Mouse (Mus musculus): ENCODE measurements at regions not wholly inside any gene's neighbourhood (a gene's known extent, or its start where the extent isn't known, plus 50 kb on each side); places are given as distances from the start of the nearest gene placed in this dataset.
"Not testable (repeated sequence)": the region's sequence is repeated elsewhere in the genome, so short reads cannot be mapped to it uniquely, and the experiment has no call there.

DNA sequence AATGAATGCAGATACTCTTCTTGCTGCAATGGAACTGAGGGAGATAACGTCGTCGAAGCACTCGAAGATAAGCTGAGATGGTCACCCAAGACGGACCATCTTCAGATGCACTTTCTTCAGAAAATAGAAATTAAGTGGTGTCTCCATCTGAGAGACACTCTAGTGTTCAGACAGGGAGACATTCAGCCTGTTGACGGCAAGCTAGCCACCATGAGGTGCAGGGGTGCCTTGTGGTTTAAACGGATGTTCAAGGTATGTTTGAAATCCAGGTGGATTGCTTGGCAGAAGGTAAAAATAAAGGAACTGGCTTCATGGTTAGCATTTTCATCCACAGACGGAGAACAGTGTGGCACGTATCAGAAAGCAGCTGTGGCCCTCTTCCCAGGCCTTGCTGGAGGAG lies 224.0 kb downstream of the Dact1 start:
- DNase-seq, result no peak

DNA sequence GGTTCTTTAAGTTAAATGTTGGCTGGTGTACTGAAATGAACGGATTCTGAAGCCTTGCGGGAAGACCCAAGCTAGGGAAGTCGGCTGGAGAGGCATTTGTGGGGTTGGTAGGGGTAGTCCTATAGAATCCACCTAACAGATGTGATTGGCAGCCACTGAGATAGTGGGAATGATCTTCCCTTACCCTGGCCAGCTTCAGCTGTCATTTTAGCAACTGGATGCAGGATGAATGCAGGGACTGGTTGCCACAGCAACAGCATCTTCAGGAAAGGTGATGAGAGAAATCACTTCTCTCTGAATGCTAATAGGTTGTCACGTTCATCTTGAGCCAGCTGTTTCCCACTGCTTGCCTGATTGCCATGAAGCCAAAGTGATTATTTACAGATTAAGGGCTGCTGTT lies 224.5 kb downstream of the Dact1 start:
- DNase-seq, result no peak

DNA sequence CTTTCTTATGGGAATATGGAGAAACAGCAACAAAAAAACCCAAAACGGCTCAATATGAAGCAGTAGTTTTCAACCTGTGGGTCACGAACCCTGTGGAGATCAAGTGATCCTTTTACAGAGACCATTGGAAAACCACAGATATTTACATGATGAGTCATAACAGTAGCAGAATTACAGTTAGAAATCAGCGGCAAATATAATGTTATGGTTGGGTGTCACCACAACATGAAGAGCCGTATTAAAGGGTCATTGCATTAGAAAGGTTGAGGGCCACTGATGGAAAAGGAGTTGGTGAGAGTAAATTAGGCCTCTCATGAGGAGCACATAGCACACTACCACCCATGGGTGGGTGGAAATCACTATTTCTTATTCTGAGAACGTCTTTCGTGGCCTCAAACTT lies 225.6 kb downstream of the Dact1 start:
- DNase-seq, result no peak

DNA sequence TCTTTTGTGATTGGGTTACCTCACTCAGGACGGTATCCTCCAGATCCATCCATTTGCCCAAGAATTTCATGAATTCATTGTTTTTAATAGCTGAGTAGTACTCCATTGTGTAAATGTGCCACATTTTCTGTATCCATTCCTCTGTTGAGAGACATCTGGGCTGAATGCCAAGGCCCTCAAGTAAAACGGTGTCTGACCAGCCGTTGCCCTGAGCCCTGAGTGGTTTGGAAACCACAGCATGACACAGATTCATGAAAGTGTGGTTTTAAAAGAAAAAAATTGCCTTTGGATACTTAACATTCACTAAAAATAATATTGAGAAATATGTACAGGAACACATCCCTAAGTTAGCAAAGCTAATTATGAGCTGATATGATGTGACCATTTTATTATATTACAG lies 226.1 kb downstream of the Dact1 start:
- DNase-seq, result not testable (repeated sequence)

DNA sequence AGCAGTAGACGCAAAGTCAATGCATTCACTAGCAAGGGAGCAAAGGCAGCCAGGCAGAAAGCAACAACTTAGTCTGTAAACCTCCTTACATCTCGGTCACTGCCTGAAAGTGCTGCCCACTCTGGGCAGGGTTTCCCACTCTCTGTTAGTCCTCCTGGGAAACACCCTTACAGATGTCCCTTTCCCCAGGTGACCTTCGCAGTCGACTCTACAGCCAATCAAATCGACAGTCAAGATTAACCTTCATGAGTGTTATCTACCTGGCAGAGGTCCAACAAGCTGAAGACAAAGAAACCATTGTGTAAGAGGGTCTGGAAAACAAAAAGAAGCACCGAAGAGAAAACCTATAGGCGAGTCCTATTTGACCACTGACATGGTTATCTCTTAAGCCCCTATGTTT lies 229.0 kb downstream of the Dact1 start:
- no peak for DNase-seq

DNA sequence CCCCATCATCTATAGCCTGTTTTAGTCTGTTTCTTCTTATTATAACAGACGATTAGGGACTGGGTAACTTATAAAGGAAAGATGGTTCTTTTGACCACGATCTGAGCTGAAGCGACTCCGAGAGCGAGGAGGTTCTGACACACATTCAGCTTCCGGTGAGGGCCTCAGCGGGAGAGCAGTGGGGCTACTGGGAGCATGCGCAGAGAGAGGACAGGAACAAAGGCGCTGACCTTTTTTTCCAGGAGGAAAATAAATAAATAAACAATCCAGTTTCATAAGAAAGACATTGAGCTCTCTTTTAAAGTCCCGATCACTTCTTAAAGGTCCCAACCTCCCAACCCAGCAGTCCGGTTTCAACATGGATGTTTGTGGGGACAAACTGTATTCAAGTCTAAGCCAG lies 230.6 kb downstream of the Dact1 start:
- no peak for DNase-seq

DNA sequence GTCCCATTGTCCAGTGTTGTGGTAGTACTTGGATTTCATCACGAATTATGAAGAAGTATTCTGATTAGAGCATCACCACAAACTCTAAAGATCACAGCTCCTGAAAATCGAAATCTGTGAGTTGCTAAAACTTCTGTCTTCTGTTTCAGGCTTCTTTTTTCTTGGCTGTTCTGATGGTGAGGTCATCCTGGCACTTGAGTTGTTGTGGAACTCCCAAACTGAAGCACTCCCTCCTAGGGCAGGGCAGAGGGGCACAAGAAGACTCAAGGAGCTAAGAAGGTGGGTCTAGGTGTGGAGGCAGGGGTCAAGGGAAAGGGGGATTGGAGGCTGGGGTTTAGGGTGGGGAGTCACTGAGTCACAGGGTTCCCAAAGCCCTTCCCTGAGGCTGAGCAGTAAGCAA lies 232.3 kb downstream of the Dact1 start:
- DNase-seq, result no peak

DNA sequence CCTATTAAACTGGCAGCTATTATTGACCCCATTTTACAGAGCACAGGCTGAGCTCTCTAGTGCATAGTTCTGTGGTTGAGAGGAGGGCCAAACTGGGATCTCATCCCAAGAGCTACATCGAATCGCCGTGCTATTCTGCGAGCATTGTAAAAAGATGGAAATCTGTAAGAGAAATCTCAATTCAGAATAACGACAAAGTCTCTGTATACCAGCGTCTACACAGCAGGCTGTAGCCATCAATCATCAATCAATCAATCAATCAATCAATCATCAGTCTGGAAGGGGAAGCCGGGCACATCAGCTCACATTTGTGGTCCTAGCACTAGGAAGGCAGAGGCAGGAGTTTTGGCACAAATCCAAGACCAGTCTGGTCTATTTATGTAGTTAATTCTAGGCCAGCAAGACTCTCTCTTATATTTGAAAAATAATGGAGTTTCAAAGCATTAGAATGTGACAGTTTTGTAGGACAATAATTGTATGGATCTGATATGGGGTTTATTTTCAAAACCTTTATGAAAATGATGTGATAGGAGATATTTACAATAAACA lies 234.0 kb downstream of the Dact1 start:
- no peak for DNase-seq

DNA sequence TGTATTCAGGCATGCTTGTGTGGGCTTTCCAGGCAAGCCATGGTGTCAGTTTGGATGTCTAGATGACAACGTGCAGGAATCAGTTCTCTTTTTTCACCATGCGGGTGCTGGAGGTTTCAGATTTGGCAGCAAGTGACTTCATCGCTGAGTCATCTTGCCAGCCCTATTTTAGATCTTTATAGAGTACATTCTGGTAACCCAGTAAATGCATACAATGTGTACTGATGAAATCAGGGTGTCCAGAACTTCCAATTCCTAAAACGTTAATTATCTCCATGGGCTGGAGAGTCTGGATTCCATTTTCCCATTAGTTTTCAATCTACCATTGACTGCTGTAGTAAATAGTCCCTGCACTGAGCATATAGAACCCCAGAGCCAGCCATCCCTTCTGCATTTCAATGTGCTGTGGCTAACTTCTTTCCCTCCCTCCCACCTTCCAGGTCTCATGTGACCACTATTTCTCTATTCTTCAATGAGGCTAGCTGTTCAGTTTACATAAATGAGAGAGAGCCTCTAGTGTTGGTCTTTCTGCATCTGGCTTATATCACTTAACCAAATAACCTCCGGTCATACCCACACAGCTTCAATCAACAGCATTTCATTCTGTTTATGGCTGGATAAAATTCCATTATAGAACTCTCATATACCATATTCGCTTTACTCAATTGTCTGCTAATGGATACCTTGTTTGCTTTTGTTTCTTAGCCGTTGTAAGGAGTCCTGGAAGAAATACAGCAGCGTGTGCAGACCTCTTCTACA lies 234.9 kb downstream of the Dact1 start:
- no peak for DNase-seq

DNA sequence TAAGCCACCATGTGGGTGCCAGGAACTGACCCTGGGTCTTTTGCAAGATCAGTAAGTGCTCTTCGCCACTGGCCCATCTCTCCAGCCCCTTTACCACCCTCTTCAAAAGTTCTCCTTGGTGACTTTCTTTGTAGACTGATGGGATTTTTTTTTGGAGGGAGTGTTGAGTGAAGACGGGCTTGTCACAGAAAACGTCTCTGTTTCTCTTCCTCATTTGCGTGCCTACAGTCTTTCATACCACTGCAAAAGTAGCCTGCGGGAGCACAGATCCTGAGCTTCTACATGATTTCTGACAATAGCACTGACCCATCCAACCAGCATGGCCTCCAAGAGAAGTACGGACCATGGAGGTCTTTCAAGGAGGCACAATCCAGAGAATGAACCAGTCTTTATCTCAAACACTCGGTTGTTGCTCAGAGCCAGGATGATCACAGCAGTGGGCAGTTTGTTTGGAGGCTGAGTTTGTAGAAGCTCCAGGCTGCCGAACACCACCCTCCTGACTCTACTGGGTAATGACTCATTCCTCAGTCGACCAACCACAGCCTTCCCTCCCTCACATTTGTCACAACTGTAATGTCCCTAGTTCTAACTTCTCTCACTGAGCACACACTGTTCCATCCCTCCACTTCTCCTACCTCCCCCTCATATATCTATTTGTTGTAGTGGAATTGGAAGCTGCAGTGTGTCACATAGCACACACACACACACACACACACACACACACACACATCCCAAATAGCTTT lies 237.0 kb downstream of the Dact1 start:
- no peak for DNase-seq

DNA sequence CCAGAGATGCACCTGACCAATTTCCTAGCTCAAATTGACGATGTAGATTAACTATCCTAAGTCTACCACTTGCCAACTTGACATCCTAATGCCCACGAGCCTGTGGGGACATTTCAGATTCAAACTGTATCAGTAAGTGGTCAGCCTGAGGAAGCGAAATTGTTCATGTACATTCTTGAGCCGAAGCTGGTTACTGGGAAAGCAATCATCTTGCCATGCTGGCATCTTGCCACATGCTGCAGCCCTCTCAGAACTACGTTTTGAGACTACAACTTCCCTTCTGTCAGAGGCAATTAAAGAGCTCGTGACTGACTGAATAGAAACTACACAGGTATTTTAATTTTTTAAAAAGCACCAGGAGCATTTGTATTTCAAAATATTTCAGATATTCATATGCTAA lies 239.7 kb downstream of the Dact1 start:
- no peak for DNase-seq

DNA sequence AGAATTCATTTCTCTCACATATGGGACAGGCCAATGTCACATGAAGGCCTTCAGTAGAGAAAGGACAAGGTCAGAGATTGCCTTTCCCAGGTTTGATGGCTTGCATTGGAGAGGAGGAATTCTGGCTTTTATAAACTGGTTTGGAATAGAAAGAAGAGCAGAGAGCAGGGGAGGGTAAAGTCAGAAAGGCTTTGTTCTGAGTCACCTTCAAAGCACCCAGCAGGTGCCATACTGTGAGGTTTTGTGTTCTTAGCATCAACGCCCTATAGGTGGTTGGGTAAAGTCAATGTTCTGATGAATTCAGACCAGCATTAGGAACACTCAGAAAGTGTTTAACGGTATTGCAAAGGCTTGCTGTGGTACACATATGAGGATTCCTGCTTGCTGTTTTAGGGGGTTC lies 244.5 kb downstream of the Dact1 start:
- DNase-seq, result no peak

DNA sequence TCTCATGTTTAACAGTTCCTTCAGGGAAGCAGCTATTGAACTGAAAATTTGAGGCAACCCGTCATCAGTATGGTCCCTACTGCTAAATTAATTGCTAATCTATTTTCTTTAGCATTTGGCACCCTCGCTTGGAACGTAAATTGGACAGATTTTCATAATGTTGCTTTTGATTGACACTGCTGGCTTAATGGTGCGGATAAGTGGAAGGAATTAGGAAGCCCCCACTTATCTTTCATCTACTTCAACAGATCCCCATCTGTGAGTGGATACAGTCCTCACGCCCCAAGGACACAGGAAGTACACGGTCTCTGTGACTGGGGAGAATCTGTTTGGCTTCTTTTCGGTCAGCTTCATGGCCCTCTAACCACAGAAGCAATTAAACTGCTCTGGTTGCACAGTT lies 251.6 kb downstream of the Dact1 start:
- DNase-seq, result no peak

DNA sequence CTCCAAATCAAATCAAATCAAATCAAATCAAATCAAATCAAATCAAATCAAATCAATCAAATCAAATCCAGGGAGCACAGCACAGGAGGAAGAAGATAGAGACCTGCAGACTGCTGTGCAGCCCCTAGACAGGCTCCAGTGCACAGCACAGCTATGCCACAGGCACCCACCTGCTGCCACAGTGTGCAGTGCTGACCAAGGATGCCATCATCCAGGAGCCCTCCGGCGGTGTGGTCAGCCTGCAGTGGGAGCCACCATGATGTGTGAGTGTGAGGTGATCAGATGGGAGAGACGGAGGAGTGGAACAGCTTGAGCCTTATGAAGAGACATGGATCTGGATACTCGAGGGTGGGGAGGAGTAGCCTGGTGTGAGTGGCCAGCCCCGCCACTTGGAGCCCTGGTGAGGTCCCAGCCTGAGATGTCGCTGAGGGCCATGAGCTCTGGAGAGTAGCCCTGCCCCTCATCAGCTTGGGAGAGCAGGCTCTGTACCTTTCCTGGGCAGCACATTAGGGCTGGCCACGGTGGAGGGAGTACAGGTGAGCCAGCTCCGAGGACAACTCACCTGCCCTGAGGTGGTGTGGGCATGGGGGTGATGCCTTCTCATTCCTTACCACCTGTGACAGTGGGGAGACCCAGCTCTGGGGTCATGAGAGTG lies 252.4 kb downstream of the Dact1 start:
- DNase-seq, result no peak

DNA sequence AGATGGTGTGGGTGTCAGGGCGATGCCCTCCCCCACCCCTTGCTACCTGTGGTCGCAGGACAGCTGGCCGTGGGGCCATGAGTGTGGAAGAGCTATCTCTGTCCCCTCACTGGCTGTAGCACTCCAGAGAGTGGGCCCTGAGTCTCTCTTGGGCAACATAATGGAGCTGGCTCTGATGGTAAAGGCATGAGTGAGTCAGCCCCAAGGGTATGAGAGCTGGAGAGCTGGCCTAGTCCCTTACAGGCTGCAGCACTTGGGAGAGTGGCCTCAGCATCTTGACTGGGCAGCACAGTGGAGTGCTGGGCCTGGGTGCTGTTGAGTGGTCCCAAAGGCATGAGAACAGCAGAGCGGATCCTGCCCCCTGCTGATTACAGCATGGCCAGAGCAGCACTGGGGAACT lies 253.5 kb downstream of the Dact1 start:
- no peak for DNase-seq

DNA sequence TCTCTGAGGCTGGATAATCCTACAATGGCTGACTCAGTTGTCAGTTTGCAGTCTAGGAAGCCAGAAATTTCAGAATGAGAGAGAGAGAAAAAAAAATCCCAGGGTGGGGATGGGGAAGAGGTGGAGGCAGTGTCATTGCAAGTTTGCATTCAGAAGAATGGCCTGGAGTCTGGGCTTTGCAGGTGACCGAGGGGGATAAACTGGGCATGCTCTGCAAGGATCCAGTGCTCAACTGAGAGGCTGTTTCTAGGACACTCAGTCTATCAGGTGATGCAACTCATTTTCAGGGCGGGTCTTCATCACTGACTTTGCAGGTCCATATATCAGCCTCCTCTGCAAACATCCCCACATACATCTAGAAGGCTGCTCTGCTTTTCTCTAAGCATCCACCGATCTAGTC lies 256.7 kb downstream of the Dact1 start:
- no peak for DNase-seq

DNA sequence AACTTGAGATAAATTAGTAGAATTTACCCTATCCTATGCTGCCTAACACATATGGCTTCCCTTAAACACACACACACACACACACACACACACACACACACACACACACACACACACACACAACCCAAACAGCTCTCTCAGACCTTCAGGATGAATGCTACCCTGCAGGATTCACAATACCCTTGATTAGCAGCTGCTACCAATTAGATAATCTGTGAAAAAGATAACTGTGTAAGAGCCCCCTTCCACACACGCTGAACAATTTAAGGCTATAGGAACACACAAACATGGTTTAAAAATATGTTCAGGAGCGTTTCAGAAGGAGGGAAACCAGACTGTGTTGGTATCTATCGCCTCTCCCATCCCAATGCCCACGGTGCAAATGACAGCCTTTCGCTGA lies 258.6 kb downstream of the Dact1 start:
- no peak for DNase-seq

DNA sequence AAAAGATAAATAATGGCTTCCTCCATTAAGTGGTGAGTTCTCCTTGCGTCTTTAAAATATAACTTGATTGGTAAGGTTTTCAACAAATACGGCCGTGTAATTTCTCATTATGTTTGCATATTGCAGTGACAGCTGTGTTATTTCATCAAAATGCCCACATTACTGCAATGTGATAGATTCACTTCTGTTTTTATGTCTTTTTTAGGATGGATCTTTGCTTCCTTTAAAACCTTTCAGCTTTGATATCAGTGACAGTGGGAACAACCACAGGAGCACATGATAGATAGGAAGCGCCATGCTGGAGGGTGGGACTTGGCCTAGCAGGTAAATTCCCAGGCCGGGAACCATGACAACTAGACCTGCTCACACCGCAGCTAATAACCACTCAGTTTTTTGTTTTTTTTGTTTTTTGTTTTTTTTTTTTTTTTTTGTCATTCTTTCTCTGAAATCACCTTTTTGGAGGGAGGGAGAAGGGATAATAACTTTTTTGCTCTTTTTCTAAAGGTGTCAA lies 259.3 kb downstream of the Dact1 start:
- no peak for DNase-seq

DNA sequence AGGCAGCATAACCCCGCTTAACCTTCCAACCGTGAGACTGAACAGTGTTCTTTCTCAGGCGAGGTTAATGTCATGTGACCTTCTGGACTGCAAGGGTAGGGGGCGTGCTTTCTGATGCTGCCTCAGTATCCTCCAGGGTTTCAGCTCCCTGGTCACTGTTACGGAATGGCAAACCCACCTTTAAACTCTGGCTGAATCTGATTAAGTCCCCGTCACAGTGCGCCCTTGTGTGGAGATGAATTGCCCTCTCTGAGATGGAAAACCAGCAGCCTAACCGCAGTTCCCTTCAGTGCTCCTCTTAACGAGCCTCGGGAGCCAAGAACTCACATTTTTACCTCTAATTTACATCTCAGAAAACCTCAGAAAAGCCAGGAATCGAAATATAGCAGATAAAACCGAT lies 260.0 kb downstream of the Dact1 start:
- DNase-seq, result no peak

DNA sequence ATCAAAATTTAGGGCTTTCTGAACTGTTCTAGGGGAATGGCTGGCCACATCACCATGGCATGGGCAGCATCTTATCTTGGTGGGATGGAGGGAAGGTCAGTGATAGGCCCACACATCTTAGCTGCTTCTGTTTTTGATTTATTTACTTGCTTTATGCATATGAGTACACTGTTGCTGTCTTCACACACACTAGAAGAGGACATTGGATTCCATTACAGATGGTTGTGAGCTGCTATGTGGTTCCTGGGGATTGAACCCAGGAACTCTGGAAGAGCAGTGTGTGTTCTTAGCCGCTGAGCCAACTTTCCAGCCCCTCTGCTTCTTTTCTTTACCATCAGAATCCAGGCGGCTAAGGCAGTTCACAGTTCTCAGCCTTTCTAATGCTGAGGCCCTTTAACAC lies 260.4 kb downstream of the Dact1 start:
- no peak for DNase-seq

DNA sequence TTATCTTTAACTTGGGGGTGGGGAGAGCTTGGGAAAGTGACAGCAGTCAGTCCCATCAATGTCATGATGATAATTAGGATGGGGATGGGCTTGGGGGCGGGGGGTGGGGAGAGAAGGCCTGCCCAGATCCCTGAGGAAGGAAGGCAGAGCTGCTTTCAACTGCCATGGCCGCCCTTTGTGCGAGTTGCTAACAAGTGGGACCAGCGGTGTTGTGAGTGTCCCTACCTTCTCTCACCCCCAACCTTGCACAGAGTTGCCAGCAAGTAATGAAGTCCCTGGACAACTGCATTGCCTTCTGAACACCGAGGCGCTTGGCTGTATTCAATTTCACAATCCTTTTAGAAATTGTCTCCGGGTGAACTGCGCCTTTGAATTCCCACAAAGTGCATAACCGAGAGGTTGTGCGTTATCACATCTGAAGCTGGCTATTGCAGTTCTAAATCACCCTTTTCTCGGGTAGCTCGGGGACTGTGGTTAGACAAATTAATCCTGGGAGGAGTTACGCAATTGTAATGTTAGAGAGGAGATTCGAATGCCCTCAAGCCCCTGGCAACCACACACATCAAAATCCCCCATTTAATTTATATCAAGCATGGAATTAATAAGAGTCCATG lies 257.9 kb upstream of the Daam1 start:
- DNase-seq, result no peak

DNA sequence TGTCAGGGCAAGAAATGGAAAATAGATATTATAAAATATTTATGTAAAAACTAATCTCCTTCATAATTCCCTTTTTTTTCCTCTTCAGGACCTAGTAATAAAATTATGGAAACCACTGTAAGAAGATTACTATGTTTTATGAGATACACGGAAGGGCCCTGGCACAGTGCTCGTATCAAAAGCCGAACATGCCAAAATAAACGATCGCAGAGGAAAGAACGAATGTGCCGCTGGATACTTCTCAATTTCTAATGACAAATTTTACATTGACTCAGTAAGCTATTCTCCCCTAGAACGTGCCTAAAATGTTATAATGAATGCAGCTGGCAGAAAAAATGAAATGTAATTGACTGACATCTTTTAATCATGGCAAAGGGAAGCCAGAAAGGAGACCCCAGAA lies 257.4 kb upstream of the Daam1 start:
- DNase-seq, result no peak

DNA sequence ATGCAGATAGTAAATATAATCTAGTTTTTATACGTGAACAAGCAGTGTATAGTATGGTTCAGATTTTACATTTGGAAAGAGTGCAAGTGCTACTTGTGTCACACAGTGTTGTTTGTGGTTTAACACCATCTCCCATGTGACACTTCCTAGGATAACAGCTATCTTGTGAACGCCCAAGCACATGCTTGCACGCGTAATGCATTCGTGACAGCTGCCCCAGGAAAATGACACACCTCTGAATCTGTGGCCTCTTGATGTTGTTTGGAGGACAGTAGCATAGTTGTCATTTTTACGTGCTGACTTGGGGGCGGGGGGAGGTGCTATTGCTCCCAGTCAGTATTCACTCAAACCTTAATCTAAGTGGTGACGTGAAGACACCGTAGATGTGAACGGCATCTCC lies 256.2 kb upstream of the Daam1 start:
- no peak for DNase-seq
